Mouse (Mus musculus) heart, postnatal 0 days (tissue): Measurements from ENCODE around the gene Emid1.

ENCODE experiments used
- CTCF ChIP-seq: IDR thresholded peaks from 2 replicates; pipeline ENCODE4 v1.5.1; 2016; ENCODE audit warnings: antibody characterized with exemption, control low read depth, low read depth
- EP300 ChIP-seq: IDR thresholded peaks from 2 replicates; pipeline ENCODE4 v1.6.1; 2016; ENCODE audit warnings: antibody characterized with exemption, low read depth

- 0 out of 2 replicates have a peak, but pooled peaks have one; percentile 6 for TF ChIP-seq CTCF
- TF ChIP-seq EP300 = no peak
These were observed 76.3 kb downstream of the Emid1 start for GRCm38 (mm10) chr11:5075760-5076159.
